Mouse (Mus musculus) heart, postnatal 4 days (tissue): ENCODE results near the gene Mical2. TPM values are rescaled to one million over a fixed set of nuclear protein-coding genes. Genes with fewer than 3 reads are reported as not detected.

Experiments used
- DNase-seq: peaks from one replicate; pipeline ENCODE4 v3.0.0; 2021
- total RNA-seq, 2 experiments: library from RNA; stranded (reverse); gene quantifications; 2 replicates each; pipeline ENCODE4 v1.2.3; 2021

Gene Mical2
- total RNA-seq, 2 experiments from 2014 or later, result 281 to 298 TPM

- no peak for DNase-seq
Measured at GRCm38 (mm10) chr7:112365864-112366263, 140.2 kb downstream of the Mical2 start.

- peak; percentile 94 for DNase-seq
Measured at GRCm38 (mm10) chr7:112369046-112369445, 143.4 kb downstream of the Mical2 start.

- DNase-seq, result no peak
Measured at GRCm38 (mm10) chr7:112369977-112370376, 144.3 kb downstream of the Mical2 start.

- no peak for DNase-seq
Measured at GRCm38 (mm10) chr7:112371387-112371786, 145.7 kb downstream of the Mical2 start.

- no peak for DNase-seq
Measured at GRCm38 (mm10) chr7:112374035-112374434, 148.4 kb downstream of the Mical2 start.

GRCm38 (mm10) chr7:112375062-112375461 lies 149.4 kb downstream of the Mical2 start:
- no peak for DNase-seq

GRCm38 (mm10) chr7:112375900-112376299 lies 150.2 kb downstream of the Mical2 start:
- peak; percentile 52 for DNase-seq

- no peak for DNase-seq
Measured at GRCm38 (mm10) chr7:112376611-112377010, 151.0 kb downstream of the Mical2 start.

- peak; percentile 87 for DNase-seq
Measured at GRCm38 (mm10) chr7:112377314-112377713, 151.7 kb downstream of the Mical2 start.

GRCm38 (mm10) chr7:112378056-112378455 lies 152.4 kb downstream of the Mical2 start:
- no peak for DNase-seq

- peak; percentile 46 for DNase-seq
Measured at GRCm38 (mm10) chr7:112378476-112378875, 152.8 kb downstream of the Mical2 start.

GRCm38 (mm10) chr7:112386521-112386920 lies 160.9 kb downstream of the Mical2 start:
- DNase-seq, result no peak

GRCm38 (mm10) chr7:112387876-112388275 lies 162.2 kb downstream of the Mical2 start:
- no peak for DNase-seq

- DNase-seq, result no peak
Measured at GRCm38 (mm10) chr7:112388363-112388875, 162.8 kb downstream of the Mical2 start.

- no peak for DNase-seq
Measured at GRCm38 (mm10) chr7:112389611-112390251, 164.1 kb downstream of the Mical2 start.

- DNase-seq, result no peak
Measured at GRCm38 (mm10) chr7:112390252-112390936, 164.7 kb downstream of the Mical2 start.

GRCm38 (mm10) chr7:112390937-112391605 lies 165.4 kb downstream of the Mical2 start:
- no peak for DNase-seq

- DNase-seq, result no peak
Measured at GRCm38 (mm10) chr7:112397786-112398185, 172.1 kb downstream of the Mical2 start.

- no peak for DNase-seq
Measured at GRCm38 (mm10) chr7:112399425-112400170, 173.9 kb downstream of the Mical2 start.

- peak; percentile 89 for DNase-seq
Measured at GRCm38 (mm10) chr7:112400175-112400574, 174.5 kb downstream of the Mical2 start.

GRCm38 (mm10) chr7:112405061-112405460 lies 179.4 kb downstream of the Mical2 start:
- no peak for DNase-seq

GRCm38 (mm10) chr7:112405578-112405977 lies 179.9 kb downstream of the Mical2 start:
- DNase-seq, result no peak

GRCm38 (mm10) chr7:112407597-112407996 lies 181.9 kb downstream of the Mical2 start:
- peak; percentile 58 for DNase-seq
